Mouse (Mus musculus): ENCODE data around the gene Tnfsfm13. TPM values are rescaled to one million over a fixed set of nuclear protein-coding genes. Genes with fewer than 3 reads are reported as not detected.

Gene Tnfsfm13
- polyA plus RNA-seq, 1 experiment from 2014 or later = 1.6 TPM

DNA sequence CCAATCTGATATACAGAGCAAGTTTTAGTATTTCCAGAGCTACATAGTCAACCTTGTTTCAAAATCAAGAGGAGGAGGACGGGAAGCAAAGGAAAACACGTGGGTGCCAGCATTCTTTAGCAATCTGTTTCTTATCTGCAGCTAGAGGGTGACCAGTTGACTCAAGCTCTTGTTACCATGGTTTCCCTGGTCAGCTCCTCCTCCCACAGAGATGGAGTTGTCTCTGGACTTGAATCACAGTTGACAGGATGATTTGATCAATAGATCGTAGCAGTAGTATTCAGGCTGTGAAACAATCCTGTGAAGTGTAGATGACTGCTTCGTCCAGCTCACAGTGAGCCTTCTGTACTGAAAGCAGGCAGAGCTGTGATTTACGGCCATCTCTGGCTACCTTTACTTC lies 20.0 kb upstream of the Tnfsfm13 start:
- H3K27me3 ChIP-seq (replicated peaks; ENCODE audit: control insufficient read depth, insufficient read depth, low read length) = no peaks in the 10 kb centered on the region
- no peaks in the 10 kb centered on the region for H3K4me1 ChIP-seq (ENCODE audit: control insufficient read depth, insufficient read depth, low read depth, low read length)
- no peak overlapping the region for H3K4me3 ChIP-seq (ENCODE audit: low read length)
- no peak overlapping the region for H3K9ac ChIP-seq (ENCODE audit: low read depth, low read length)
- ATAC-seq = no peak
- WGBS = 27% methylated on average over 5 of the region's 5 CpGs
- no peaks in the 10 kb centered on the region for H3K36me3 ChIP-seq (ENCODE audit: control insufficient read depth, insufficient read depth, low read length)
- no peak overlapping the region for H3K27ac ChIP-seq (ENCODE audit: low read depth, low read length)
- no peak overlapping the region for H3K4me2 ChIP-seq (ENCODE audit: low read length)
- no peaks in the 10 kb centered on the region for H3K9me3 ChIP-seq (ENCODE audit: control insufficient read depth, low read length)

GRCm38 (mm10) chr11:69715482-69715881 lies 19.6 kb upstream of the Tnfsfm13 start:
- H3K4me1 ChIP-seq (ENCODE audit: control insufficient read depth, insufficient read depth, low read depth, low read length) = no peaks in the 10 kb centered on the region
- no peaks in the 10 kb centered on the region for H3K36me3 ChIP-seq (ENCODE audit: control insufficient read depth, insufficient read depth, low read length)
- WGBS = 58% methylated on average over 9 of the region's 9 CpGs
- ATAC-seq = no peak
- no peaks in the 10 kb centered on the region for H3K9me3 ChIP-seq (ENCODE audit: control insufficient read depth, low read length)
- H3K27me3 ChIP-seq (replicated peaks; ENCODE audit: control insufficient read depth, insufficient read depth, low read length) = no peaks in the 10 kb centered on the region
- H3K4me2 ChIP-seq (ENCODE audit: low read length) = no peak overlapping the region
- H3K9ac ChIP-seq (ENCODE audit: low read depth, low read length) = no peak overlapping the region
- no peak overlapping the region for H3K27ac ChIP-seq (ENCODE audit: low read depth, low read length)
- no peak overlapping the region for H3K4me3 ChIP-seq (ENCODE audit: low read length)

DNA sequence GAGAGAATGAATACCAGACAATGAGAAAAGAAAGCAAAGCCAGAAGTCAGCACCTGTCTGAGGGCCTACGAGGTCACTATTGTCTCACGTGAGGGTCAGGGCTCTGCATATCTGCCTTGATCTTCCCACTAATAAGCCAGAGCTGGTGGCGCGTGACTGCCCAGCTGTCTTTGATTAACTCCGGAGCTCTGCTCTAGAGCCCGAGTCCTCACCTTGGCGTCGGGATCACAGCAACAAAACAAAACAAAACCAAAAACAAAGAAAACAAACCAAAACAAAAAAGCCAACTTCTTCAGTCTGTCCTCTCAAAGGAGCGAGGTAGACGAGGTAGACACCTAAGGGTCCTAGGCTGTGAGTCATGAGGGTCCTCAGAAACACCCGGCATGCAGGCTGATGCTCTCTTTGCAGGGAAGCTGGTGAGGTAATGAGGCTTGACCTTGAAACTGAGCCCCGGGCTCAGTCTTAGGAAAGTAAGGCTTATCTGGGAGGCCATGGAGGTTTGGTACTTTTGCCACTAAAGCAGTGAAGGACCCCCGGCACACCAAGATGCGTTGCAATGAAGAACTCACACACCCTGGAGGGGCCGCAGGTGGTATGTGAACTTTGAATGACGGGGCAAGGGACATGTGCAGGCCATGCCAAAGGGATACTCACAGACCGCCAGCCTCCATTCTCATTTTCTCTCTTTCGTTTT lies 18.9 kb upstream of the Tnfsfm13 start:
- no peak overlapping the region for H3K9ac ChIP-seq (ENCODE audit: low read depth, low read length)
- H3K4me2 ChIP-seq (ENCODE audit: low read length) = no peak overlapping the region
- no peaks in the 10 kb centered on the region for H3K9me3 ChIP-seq (ENCODE audit: control insufficient read depth, low read length)
- no peak overlapping the region for H3K27ac ChIP-seq (ENCODE audit: low read depth, low read length)
- H3K4me3 ChIP-seq (ENCODE audit: low read length) = no peak overlapping the region
- no peaks in the 10 kb centered on the region for H3K36me3 ChIP-seq (ENCODE audit: control insufficient read depth, insufficient read depth, low read length)
- no peaks in the 10 kb centered on the region for H3K4me1 ChIP-seq (ENCODE audit: control insufficient read depth, insufficient read depth, low read depth, low read length)
- WGBS = 72% methylated on average over 18 of the region's 18 CpGs
- H3K27me3 ChIP-seq (replicated peaks; ENCODE audit: control insufficient read depth, insufficient read depth, low read length) = no peaks in the 10 kb centered on the region
- no peak for ATAC-seq

DNA sequence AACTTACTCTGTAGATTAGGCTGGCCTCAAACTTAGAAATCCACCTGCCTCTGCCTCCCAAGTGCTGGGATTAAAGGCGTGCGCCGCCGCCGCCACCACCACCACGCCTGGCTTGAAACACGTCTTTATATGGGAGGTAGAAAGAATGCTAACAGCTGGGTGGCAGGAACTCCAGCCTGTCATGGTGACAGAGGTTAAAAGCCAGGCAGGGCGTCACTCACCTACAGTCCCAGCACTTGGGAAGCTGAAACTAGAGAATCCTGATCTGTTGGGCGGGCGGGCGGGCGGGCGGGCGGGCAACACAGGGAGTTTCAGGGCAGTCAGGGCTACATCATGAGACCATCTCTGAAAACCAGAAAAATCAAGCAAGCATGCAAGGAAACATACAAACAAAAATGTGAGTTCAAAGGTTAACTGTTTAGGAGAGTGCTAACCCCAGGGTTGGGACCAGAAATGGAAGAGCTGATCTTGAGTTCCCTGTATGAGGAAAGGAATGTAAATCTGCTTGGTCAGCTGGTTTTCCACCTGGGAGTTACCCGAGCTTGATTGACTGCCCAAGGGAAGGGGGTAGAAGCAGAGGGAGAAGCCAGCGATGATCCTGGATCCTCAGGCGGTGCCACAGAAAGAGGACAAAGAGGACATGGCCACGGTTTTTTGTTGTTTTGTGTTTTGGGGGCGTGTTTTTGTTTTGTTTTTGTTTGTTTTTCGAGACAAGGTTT lies 17.2 kb upstream of the Tnfsfm13 start:
- ATAC-seq = no peak
- Histone ChIP-seq H3K4me1 (ENCODE audit: control insufficient read depth, insufficient read depth, low read depth, low read length) (no peaks in the 10 kb centered on the region), H3K4me2 (ENCODE audit: low read length) (no peak overlapping the region), H3K36me3 (ENCODE audit: control insufficient read depth, insufficient read depth, low read length) (no peaks in the 10 kb centered on the region), H3K4me3 (ENCODE audit: low read length) (no peak overlapping the region), H3K9me3 (ENCODE audit: control insufficient read depth, low read length) (no peaks in the 10 kb centered on the region), H3K9ac (ENCODE audit: low read depth, low read length) (no peak overlapping the region), H3K27ac (ENCODE audit: low read depth, low read length) (no peak overlapping the region), H3K27me3 (replicated peaks; ENCODE audit: control insufficient read depth, insufficient read depth, low read length) (no peaks in the 10 kb centered on the region)
- WGBS = 81% methylated on average over 20 of the region's 20 CpGs

GRCm38 (mm10) chr11:69711082-69711481 lies 15.2 kb upstream of the Tnfsfm13 start:
- Histone ChIP-seq H3K27me3 (replicated peaks; ENCODE audit: control insufficient read depth, insufficient read depth, low read length) (no peaks in the 10 kb centered on the region), H3K27ac (ENCODE audit: low read depth, low read length) (no peak overlapping the region), H3K4me1 (ENCODE audit: control insufficient read depth, insufficient read depth, low read depth, low read length) (no peaks in the 10 kb centered on the region), H3K36me3 (ENCODE audit: control insufficient read depth, insufficient read depth, low read length) (no peaks in the 10 kb centered on the region), H3K9ac (ENCODE audit: low read depth, low read length) (no peak overlapping the region), H3K9me3 (ENCODE audit: control insufficient read depth, low read length) (no peaks in the 10 kb centered on the region), H3K4me3 (ENCODE audit: low read length) (no peak overlapping the region), H3K4me2 (ENCODE audit: low read length) (no peak overlapping the region)
- no peak for ATAC-seq
- WGBS = 79% methylated on average over 2 of the region's 2 CpGs

DNA sequence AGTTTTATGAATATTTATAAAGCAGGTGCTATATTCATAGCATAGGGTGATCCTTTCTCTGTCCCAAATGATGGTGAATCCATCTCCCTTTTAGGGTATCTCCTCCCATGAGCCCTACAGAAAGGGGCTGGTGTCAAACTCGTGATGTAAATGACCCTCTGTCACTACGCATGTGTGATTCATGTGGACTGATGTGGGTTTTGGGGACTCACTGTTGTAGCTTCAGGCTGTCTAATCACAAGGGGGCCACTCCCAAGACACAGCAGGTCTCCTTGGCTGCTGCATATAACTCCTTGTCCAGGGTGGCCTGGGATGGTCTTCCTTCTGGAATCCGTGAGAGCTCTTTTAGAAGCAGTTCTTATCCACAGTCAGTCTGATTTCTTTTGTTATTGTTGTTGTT lies 14.6 kb upstream of the Tnfsfm13 start:
- WGBS = 64% methylated on average over 3 of the region's 3 CpGs
- Histone ChIP-seq H3K36me3 (ENCODE audit: control insufficient read depth, insufficient read depth, low read length) (no peaks in the 10 kb centered on the region), H3K9ac (ENCODE audit: low read depth, low read length) (no peak overlapping the region), H3K4me1 (ENCODE audit: control insufficient read depth, insufficient read depth, low read depth, low read length) (no peaks in the 10 kb centered on the region), H3K4me2 (ENCODE audit: low read length) (no peak overlapping the region), H3K9me3 (ENCODE audit: control insufficient read depth, low read length) (no peaks in the 10 kb centered on the region), H3K27ac (ENCODE audit: low read depth, low read length) (no peak overlapping the region), H3K27me3 (replicated peaks; ENCODE audit: control insufficient read depth, insufficient read depth, low read length) (no peaks in the 10 kb centered on the region), H3K4me3 (ENCODE audit: low read length) (no peak overlapping the region)
- no peak for ATAC-seq

DNA sequence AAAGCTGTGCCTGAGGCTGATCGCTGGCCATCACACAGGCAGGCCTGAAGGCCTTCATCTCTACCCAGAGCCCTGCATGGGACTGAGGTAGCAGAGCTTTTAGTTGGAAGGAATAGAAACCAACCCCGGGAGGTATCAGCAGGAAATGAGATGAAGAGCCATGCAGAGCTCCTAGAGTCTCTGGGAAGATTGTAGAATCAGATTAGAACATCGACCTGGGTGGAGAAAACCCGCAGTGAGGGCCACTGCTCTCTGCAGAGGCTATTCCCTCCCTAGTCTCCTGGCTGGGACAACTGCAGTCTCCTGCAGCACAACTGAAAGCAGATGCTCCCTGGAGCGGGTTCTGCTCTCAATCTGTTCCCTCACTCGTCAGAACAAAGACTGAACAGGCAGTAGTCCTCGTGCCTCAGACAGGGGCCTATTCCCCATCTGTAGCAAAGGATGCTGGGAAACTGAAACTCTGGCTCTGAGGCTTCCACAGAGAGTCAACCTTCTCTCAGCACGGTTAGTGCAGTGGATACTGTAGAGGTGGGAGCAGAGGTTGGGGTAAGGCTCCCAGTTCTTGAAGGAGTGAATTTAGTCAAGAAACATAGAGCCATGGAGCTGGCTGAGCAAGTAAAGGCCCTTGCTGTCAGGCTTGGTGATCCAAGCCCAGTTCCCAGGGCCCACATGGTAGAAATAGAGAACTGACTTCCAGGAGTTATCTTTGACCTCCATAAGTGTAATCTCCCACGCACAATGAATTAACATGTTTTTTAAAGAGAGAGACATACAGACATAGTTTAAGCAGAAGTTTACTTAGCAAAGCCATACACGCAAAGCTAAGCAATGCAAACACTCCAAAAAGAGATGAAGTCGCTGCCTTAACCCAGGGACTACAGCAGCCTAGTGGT lies 13.9 kb upstream of the Tnfsfm13 start:
- H3K9ac ChIP-seq (ENCODE audit: low read depth, low read length) = no peak overlapping the region
- no peak overlapping the region for H3K27ac ChIP-seq (ENCODE audit: low read depth, low read length)
- H3K4me1 ChIP-seq (ENCODE audit: control insufficient read depth, insufficient read depth, low read depth, low read length) = no peaks in the 10 kb centered on the region
- H3K36me3 ChIP-seq (ENCODE audit: control insufficient read depth, insufficient read depth, low read length) = no peaks in the 10 kb centered on the region
- no peak for ATAC-seq
- WGBS = 53% methylated on average over 11 of the region's 11 CpGs
- H3K27me3 ChIP-seq (replicated peaks; ENCODE audit: control insufficient read depth, insufficient read depth, low read length) = no peaks in the 10 kb centered on the region
- H3K9me3 ChIP-seq (ENCODE audit: control insufficient read depth, low read length) = no peaks in the 10 kb centered on the region
- no peak overlapping the region for H3K4me3 ChIP-seq (ENCODE audit: low read length)
- no peak overlapping the region for H3K4me2 ChIP-seq (ENCODE audit: low read length)

DNA sequence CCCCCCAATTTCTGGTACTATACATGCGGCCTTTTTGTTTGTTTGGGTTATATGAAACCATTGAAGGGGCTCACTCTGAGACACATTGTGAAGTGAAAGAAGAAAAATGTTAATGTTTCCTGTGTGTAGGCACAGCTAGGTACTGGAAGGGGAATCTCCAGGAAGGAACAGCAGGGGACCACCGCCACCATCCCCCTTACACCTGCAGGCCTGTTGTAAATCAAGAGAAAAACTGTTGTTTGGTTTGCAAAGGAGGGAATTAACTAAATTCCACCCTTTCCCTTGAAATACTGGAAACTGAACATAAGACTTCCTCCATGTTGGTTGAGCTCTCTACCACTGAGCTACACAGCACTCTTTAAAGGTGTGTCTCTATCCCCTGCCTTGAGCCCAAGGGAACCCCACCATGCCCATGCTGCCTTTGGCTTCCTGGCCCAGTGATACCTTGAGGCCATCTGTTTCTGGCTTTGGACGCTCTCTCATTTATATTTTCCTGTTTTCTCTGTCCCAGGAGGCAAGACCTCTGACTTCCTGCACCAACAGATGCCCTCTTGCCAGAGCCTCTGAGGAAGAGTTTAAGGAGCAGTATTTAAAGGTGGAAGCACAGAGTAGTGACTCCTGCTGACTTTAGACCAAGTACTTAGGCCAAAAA lies 12.8 kb upstream of the Tnfsfm13 start:
- 87% methylated on average over 3 of the region's 3 CpGs for WGBS
- H3K36me3 ChIP-seq (ENCODE audit: control insufficient read depth, insufficient read depth, low read length) = no peaks in the 10 kb centered on the region
- no peaks in the 10 kb centered on the region for H3K4me1 ChIP-seq (ENCODE audit: control insufficient read depth, insufficient read depth, low read depth, low read length)
- no peak for ATAC-seq
- H3K27me3 ChIP-seq (replicated peaks; ENCODE audit: control insufficient read depth, insufficient read depth, low read length) = no peaks in the 10 kb centered on the region
- no peak overlapping the region for H3K4me3 ChIP-seq (ENCODE audit: low read length)
- H3K4me2 ChIP-seq (ENCODE audit: low read length) = no peak overlapping the region
- H3K27ac ChIP-seq (ENCODE audit: low read depth, low read length) = no peak overlapping the region
- H3K9ac ChIP-seq (ENCODE audit: low read depth, low read length) = no peak overlapping the region
- no peaks in the 10 kb centered on the region for H3K9me3 ChIP-seq (ENCODE audit: control insufficient read depth, low read length)
